Mouse (Mus musculus) cerebellum, postnatal 4 days (tissue): ENCODE measurements around the gene Efcab10.
A peak's percentile ranks its signal among the peaks of the same experiment; 100 is the strongest.

Experiments
- DNase-seq, 2 experiments: peaks; one replicate each; pipeline ENCODE4 v3.0.0; 2022; ENCODE audit warnings: low spot score in 2 of 2, mixed read lengths in 1 of 2

Gene Efcab10

GRCm38 (mm10) chr12:33427293-33427692 lies 32.6 kb downstream of the Efcab10 start:
- DNase-seq, result no peak

GRCm38 (mm10) chr12:33427726-33428125 lies 33.1 kb downstream of the Efcab10 start:
- no peak for DNase-seq

GRCm38 (mm10) chr12:33429387-33430160 lies 34.9 kb downstream of the Efcab10 start, which contains the start of gene Twistnb:
TSS of gene Twistnb (plus strand) at chr12:33429635.
- DNase-seq, result peak; percentile 96 to 98

- no peak for DNase-seq
Observed at GRCm38 (mm10) chr12:33433812-33434211, 39.2 kb downstream of the Efcab10 start.

- no peak for DNase-seq
Observed at GRCm38 (mm10) chr12:33434758-33435157, 40.1 kb downstream of the Efcab10 start.
